Comparison of ENCODE assay signal across 21 mouse cellular contexts in the genomic region with DNA sequence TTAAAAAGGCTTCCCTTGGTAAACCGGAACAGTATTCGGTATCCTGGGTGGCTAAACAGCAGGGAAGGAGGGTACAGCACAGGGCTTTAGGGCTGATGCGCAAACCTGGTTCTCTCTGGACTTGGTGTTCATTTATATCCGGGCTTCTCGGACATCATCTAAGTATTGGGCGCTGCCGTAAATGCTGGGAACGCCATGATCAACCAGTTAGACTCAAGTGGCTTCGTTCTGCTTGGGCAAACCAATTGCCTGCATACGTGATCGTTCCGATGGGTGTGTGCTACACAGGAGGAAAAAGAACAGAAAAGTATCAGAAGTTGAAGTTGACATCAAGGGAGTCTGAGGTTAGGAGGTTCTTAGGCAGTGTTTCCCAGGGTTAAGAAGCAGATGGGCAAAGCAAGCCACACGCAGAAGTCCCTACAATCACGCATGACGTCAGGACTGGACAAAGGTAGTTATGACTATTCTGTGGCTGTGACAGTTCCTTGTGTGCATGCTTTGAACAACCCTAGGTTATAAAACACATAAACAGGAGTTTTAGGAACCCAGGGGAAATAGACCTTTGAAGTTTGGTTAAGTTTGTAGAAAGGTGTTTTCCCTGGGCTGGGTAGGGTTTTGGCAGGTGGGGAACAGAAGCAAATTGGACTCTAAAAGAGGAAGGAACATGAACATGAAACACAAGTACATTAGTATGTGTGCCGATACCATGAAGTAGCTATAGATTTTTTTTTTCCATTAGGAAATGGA. TPM values are rescaled to one million over a fixed set of nuclear protein-coding genes. Genes with fewer than 3 reads are reported as not detected.
A peak's percentile ranks its signal among the peaks of the same experiment; 100 is the strongest.
DNase-seq lines count a peak whose midpoint lies in the region; ATAC-seq and TF ChIP-seq lines count a peak whose summit lies in the region.
"Had no signal": no experiment of that assay in that cellular context is flagged by ENCODE, and none has a peak within 500 bp of the region (broad histone marks: within the 10 kb centered on the region; RNA-seq: fewer than 3 reads in every experiment).

No protein-coding gene starts in this region.

- H3K4me3 ChIP-seq in heart, embryonic 12.5 days, result no peak overlapping the region
- no peak overlapping the region for H3K4me3 ChIP-seq in thymus, adult 2 months (ENCODE audit: control insufficient read depth, insufficient read depth, low read length)
- no peak overlapping the region for H3K4me3 ChIP-seq in bone marrow, adult 2 months (replicated peaks; ENCODE audit: control insufficient read depth, low read depth, low read length)
- no peak overlapping the region for H3K4me3 ChIP-seq in hindbrain, embryonic 10.5 days
- H3K4me3 ChIP-seq: embryonic facial prominence, embryonic 12.5 days; erythroblast, embryonic 14.5 days; forebrain, embryonic 13.5 days; layer of hippocampus, adult 2 months; myocyte; neural tube, embryonic 15.5 days had no signal

- H3K4me2 ChIP-seq in heart, embryonic 12.5 days, result no peak overlapping the region
- H3K4me2 ChIP-seq: embryonic facial prominence, embryonic 12.5 days; forebrain, embryonic 13.5 days; neural tube, embryonic 15.5 days had no signal

- intact Hi-C loops in heart, postnatal 10 days (cut with DNase I), result loop anchor here (5.0 kb wide), 1 partner anchor 102 kb away; no protein-coding TSS in a partner anchor

- no peaks in the 10 kb centered on the region for H3K36me3 ChIP-seq in heart, embryonic 12.5 days
- H3K36me3 ChIP-seq in thymus, adult 2 months (ENCODE audit: control insufficient read depth, insufficient read depth, low read length), result no peaks in the 10 kb centered on the region
- H3K36me3 ChIP-seq in splenic B cell, adult 2 months (ENCODE audit: control insufficient read depth, insufficient read depth, low read length, poor library complexity, severe bottlenecking), result no peaks in the 10 kb centered on the region
- no peaks in the 10 kb centered on the region for H3K36me3 ChIP-seq in hindbrain, embryonic 10.5 days
- H3K36me3 ChIP-seq: embryonic facial prominence, embryonic 12.5 days; neural tube, embryonic 15.5 days had no signal

- no peaks in the 10 kb centered on the region for H3K9me3 ChIP-seq in heart, embryonic 12.5 days (replicated peaks)
- no peaks in the 10 kb centered on the region for H3K9me3 ChIP-seq in hindbrain, embryonic 10.5 days
- H3K9me3 ChIP-seq: embryonic facial prominence, embryonic 12.5 days; forebrain, embryonic 13.5 days; neural tube, embryonic 15.5 days had no signal

- no peak overlapping the region for H3K9ac ChIP-seq in heart, embryonic 12.5 days
- H3K9ac ChIP-seq: embryonic facial prominence, embryonic 12.5 days; forebrain, embryonic 13.5 days; liver, postnatal 0 days; neural tube, embryonic 15.5 days had no signal

- DNase-seq in heart, postnatal 10 days, result no peak
- DNase-seq in thymus, adult 2 months, result no peak
- DNase-seq in thymus, postnatal 36 days, result no peak
- DNase-seq in splenic B cell, adult 2 months (ENCODE audit: low read depth, low spot score), result peak; percentile 88
- no peak for DNase-seq in hindbrain, embryonic 10.5 days (ENCODE audit: low spot score)
- no peak for DNase-seq in embryo, embryonic 9.5 days (ENCODE audit: extremely low spot score)
- DNase-seq: cerebellum, adult 9-10 months; kidney, adult 8-10 months; kidney, postnatal 14 days; liver, postnatal 0 days; midbrain, embryonic 14.5 days; right cerebral cortex, postnatal 25 days; thymus, postnatal 4 days had no signal

- TF ChIP-seq CTCF in thymus, adult 2 months (IDR thresholded peaks at IDR 0.05; ENCODE audit: borderline replicate concordance, control insufficient read depth, extremely low read depth, insufficient read depth, low read length, poor library complexity), result no peak
- TF ChIP-seq CTCF in bone marrow, adult 2 months (IDR thresholded peaks at IDR 0.05; ENCODE audit: control insufficient read depth, insufficient read depth, low read length), result no peak

- WGBS in heart, embryonic 12.5 days, result 84% methylated on average over 16 of the region's 16 CpGs
- 88% methylated on average over 16 of the region's 16 CpGs for WGBS in thymus, adult 2 months
- 83% methylated on average over 16 of the region's 16 CpGs for WGBS in bone marrow, adult 2 months
- 91% methylated on average over 16 of the region's 16 CpGs for WGBS in hindbrain, embryonic 10.5 days

- ATAC-seq in heart, embryonic 12.5 days (ENCODE audit: insufficient number of reproducible peaks, low FRiP score), result no peak
- ATAC-seq: forebrain, embryonic 13.5 days; liver, postnatal 0 days had no signal

- no peaks in the 10 kb centered on the region for H3K27me3 ChIP-seq in heart, embryonic 12.5 days (replicated peaks)
- no peaks in the 10 kb centered on the region for H3K27me3 ChIP-seq in thymus, adult 2 months (ENCODE audit: control insufficient read depth, insufficient read depth, low read length)
- H3K27me3 ChIP-seq in splenic B cell, adult 2 months (ENCODE audit: control insufficient read depth, insufficient read depth, low read length, poor library complexity, severe bottlenecking), result no peaks in the 10 kb centered on the region
- H3K27me3 ChIP-seq in hindbrain, embryonic 10.5 days (ENCODE audit: insufficient read depth, poor library complexity, severe bottlenecking), result no peaks in the 10 kb centered on the region
- H3K27me3 ChIP-seq: forebrain, embryonic 13.5 days; neural tube, embryonic 15.5 days had no signal

- H3K27ac ChIP-seq in heart, embryonic 12.5 days (ENCODE audit: poor library complexity, severe bottlenecking), result peak overlapping the region; percentile 72
- no peak overlapping the region for H3K27ac ChIP-seq in thymus, adult 2 months (ENCODE audit: control insufficient read depth, insufficient read depth, low read length)
- H3K27ac ChIP-seq in bone marrow, adult 2 months (ENCODE audit: control insufficient read depth, insufficient read depth, low read depth, low read length, poor library complexity), result peak overlapping the region; percentile 56; the same call in 1 of the 2 replicates
- H3K27ac ChIP-seq in hindbrain, embryonic 10.5 days, result no peak overlapping the region
- H3K27ac ChIP-seq: embryonic facial prominence, embryonic 12.5 days; forebrain, embryonic 13.5 days; layer of hippocampus, adult 2 months; neural tube, embryonic 15.5 days had no signal

- 0 out of 2 replicates have a peak, but pooled peaks have one; percentile 9 for TF ChIP-seq POLR2A in thymus, adult 2 months (IDR thresholded peaks at IDR 0.05; ENCODE audit: control insufficient read depth, extremely low read depth, insufficient read depth, low read length, poor library complexity)
- TF ChIP-seq POLR2A in bone marrow, adult 2 months (IDR thresholded peaks at IDR 0.05; ENCODE audit: borderline replicate concordance, control insufficient read depth, low read depth, low read length), result no peak

- H3K4me1 ChIP-seq in heart, embryonic 12.5 days (replicated peaks), result peaks cover 20% of the 10 kb centered on the region
- H3K4me1 ChIP-seq in thymus, adult 2 months (replicated peaks; ENCODE audit: control insufficient read depth, insufficient read depth, low read length), result peaks cover 18% of the 10 kb centered on the region
- peaks cover 2% of the 10 kb centered on the region for H3K4me1 ChIP-seq in bone marrow, adult 2 months (ENCODE audit: control insufficient read depth, insufficient read depth, low read length)
- H3K4me1 ChIP-seq in hindbrain, embryonic 10.5 days (replicated peaks), result 0 out of 2 replicates have a peak, but pooled peaks cover 7% of the 10 kb centered on the region
- H3K4me1 ChIP-seq: forebrain, embryonic 13.5 days; neural tube, embryonic 15.5 days had no signal

RNA-seq across cellular contexts. Expression of a gene that starts 46.9 kb away (rescaled TPM):
- polyA plus RNA-seq in heart, embryonic 12.5 days (2016; fragmentation: Nextera tagmentation; extraction: Ambion mirVana), result 66.2 and 69.1 TPM in 2 replicates
- total RNA-seq in heart, postnatal 10 days (2021), result 100 to 1,000 TPM; 128 to 143 TPM
- polyA plus RNA-seq in thymus, adult 2 months (2012; rRNA removed), result 71.3 and 90.9 TPM in 2 replicates
- polyA plus RNA-seq in bone marrow, adult 2 months (2011; ENCODE audit: insufficient read depth, insufficient read length, low replicate concordance, missing spikeins), result 20.7 and 23.7 TPM in 2 replicates
- polyA plus RNA-seq in hindbrain, embryonic 10.5 days (2016; fragmentation: Nextera tagmentation; extraction: Ambion mirVana), result 56.3 and 63.8 TPM in 2 replicates

Comparison
In these comparisons a context has a peak if more than half of its experiments do, and no peak if none do; other contexts are left out.
1. H3K27ac ChIP-seq: peak in heart, embryonic 12.5 days (single experiment) and bone marrow, adult 2 months (single experiment); none in thymus, adult 2 months (single experiment) and hindbrain, embryonic 10.5 days (single experiment).